Mouse (Mus musculus): ENCODE measurements at regions not wholly inside any gene's neighbourhood (a gene's known extent, or its start where the extent isn't known, plus 50 kb on each side); places are given as distances from the start of the nearest gene placed in this dataset.

DNA sequence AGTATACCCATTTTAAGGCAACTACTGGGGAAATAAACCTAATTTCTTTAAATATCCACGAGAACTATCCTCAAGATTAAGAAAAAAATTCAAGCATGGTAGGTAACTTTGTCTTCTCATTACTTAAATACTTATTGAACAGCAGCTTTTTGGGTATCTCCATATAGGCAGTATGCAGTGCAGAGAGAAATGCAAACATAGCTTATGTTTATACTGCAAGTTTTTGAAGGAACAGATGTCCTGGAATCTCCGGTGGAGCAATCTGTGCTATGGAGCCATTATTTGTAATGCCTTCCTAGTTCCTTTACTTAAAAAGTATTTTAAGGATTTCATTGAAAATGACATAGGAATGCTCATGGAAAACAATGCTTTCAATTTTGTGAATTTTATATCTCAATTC, 91.7 kb upstream of the Adgrb3 start:
- no peak for DNase-seq (ENCODE audit: low spot score)

DNA sequence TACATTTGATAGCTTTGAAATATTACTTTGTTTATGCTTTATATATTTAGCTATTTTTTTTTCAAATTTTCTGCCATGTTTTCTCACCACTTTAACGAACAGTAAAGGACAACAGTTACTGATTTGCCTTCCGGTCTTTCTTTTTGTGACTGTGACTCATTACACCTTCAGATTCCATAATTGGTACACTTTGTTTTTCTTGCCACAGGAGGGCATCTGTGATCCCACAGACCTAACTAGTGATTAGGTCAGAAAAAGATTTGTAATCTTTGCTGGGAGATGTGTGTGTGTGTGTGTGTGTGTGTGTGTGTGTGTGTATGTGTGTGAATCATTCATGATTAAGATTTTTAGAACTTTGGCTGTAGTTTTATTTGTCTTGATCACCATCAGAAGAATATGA, 64.7 kb upstream of the Adgrb3 start:
- no peak for DNase-seq (ENCODE audit: low spot score)

- DNase-seq (ENCODE audit: low spot score) = peak; percentile 3
Observed at GRCm38 (mm10) chr1:25892970-25893369, 63.5 kb upstream of the Adgrb3 start.

DNA sequence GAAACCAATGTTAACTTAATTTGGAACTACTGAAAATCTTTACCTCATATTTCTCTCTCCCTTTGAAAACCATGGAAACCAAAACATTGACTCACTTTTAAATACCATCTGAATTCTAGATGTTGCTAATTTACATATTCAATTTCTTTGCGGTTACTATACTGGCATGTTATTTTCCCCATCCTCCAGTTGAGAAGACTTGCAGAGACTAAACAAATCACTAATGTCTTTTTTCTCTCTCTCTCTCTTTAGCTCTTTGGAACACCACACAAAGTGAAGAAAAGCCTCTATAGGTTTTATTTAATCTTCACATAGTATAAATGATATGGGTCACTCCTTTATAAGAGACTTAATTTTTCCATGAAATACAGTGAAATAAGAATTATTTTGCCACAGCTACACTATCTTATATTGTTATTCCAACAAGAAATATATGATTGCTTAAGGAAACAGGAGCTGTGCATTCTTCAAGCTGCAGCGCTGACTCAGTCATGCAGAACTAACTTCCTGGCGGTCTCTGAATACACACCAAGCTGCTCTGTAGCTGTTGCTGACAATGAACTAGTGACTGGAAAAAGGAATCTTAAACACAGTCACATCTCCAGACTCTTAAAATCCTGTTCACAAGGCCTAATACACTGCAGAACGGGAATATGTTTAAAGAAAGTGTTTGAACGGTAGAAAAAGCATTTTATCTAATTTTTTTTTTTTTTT, 62.7 kb upstream of the Adgrb3 start:
- peak; percentile 78 for DNase-seq (ENCODE audit: low spot score)

DNA sequence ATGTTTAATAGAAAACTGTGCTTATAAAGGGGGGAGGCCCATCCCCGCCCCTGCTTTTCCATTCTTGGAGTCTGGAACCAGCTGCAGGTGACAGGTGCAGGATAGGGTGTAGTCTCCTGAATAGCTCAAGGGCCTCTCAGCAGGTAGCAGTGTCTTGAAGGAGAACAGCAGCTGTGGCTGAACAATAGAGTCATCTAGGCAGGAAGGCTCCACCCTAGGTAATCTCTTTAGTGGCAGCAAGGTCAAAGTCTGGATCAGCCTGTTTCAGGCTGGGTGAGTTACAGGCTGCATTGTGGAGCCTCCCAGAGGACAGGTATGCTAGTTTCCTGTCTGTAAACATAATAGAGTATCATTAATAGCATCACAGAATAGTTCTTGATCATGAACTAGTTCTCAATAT, 58.5 kb upstream of the Adgrb3 start:
- DNase-seq (ENCODE audit: low spot score) = no peak

DNA sequence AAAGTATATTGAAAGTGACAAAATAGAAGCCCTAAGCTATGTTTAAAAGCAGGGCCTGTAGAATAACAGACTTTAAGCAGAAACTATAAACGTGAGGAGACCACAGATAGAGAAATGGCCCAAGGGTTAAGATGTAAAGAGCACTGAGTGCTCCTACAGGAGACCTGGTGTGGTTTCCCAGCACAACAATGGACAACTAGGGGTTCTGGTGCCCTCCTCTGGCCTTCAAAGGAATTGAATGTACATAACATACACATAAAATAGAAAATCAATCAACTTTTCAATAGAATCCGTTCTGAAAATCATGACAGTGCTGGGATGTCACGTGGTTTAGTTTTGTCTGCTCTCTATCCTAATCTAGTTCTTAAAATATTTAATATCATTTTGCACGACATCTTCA, 55.5 kb upstream of the Adgrb3 start:
- peak; percentile 4 for DNase-seq (ENCODE audit: low spot score)

Data from embryo, embryonic 10 days (tissue).